Mouse (Mus musculus): ENCODE results near the gene Ripor2. TPM values are rescaled to one million over a fixed set of nuclear protein-coding genes. Genes with fewer than 3 reads are reported as not detected.
A peak's percentile ranks its signal among the peaks of the same experiment; 100 is the strongest.

Gene Ripor2
- polyA plus RNA-seq, 1 experiment from 2014 or later, result 3.9 TPM

DNA sequence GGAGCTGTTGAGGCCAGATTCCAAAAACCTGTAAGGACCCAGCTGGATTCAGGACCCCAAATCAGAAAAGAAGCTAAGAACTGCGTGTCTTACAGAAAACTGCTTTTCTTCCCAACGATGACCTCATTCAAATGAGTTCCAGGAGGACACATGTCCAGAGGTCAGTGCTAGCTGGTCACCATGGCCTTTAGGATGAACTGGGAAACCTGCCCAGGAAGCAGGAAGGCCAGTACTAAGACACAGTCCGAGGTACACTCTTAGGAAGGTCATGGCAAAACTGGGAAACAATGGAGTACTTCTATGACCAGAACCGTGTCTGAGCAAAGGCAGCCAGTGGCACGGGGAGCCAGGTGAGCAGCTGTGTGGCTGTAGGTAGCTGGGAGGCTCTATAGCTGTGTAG, 103.9 kb downstream of the Ripor2 start:
- H3K27ac ChIP-seq, result no peak overlapping the region
- H3K4me2 ChIP-seq, result no peak overlapping the region
- H3K9ac ChIP-seq, result no peak overlapping the region
- DNase-seq, result no peak
- 66% methylated on average over 5 of the region's 5 CpGs for WGBS (ENCODE audit: insufficient replicate concordance)
- peaks cover 9% of the 10 kb centered on the region for H3K4me1 ChIP-seq (replicated peaks)
- H3K9me3 ChIP-seq (replicated peaks), result no peaks in the 10 kb centered on the region
- H3K4me3 ChIP-seq (replicated peaks), result no peak overlapping the region
- ATAC-seq (ENCODE audit: low read depth), result no peak
- no peaks in the 10 kb centered on the region for H3K36me3 ChIP-seq
- H3K27me3 ChIP-seq, result no peaks in the 10 kb centered on the region

DNA sequence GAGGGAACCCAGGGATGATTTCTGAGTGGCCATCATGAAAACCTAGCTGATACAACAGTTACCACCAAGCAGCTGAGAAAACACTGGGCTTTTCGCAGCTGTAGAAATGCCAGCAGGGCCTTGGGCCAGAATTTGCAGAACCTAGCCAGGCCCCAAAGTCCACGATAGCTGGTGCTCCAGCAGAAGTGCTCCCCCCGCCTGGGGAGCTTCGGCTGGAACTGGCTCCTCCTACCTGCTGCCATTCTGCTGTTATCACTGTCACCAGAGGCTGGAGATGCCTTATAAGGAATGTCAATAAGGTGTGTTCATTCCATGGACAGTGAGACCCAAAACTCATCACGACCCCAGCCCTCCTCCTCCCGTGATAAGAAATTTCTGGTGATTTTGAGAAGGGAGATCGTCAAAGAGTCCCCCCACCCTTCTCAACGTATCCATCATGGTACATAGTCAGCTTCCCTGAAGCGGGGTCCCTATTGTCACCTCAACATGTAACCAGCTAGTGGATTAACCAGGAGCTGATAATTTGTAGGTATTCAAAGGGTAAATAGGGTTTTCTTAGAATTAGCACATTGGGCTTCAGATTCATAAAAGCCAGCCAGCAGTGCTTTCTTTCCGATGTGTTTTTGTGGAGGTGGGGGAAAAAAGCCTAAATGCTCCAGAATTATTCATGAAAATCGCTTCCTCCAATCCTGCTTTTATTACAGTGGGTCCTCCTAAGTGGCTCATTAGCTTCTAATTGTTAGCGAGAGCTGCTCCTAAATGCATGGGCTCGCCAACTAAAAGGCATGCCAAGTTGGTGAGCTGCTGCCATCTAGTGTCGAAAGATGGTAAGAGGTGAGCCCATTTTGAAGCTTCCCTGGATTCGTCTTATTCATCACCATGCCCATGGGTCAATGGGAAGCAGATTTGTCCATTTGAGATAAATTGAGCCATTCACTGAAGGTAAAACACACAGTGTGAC, 105.0 kb downstream of the Ripor2 start:
- DNase-seq, result peak; percentile 46
- H3K36me3 ChIP-seq, result no peaks in the 10 kb centered on the region
- peaks cover 9% of the 10 kb centered on the region for H3K4me1 ChIP-seq (replicated peaks)
- peak; percentile 43; the same call in 1 of the 2 replicates for ATAC-seq (ENCODE audit: low read depth)
- H3K9me3 ChIP-seq (replicated peaks), result no peaks in the 10 kb centered on the region
- no peak overlapping the region for H3K9ac ChIP-seq
- no peak overlapping the region for H3K27ac ChIP-seq
- WGBS (ENCODE audit: insufficient replicate concordance), result 29% methylated on average over 15 of the region's 15 CpGs
- no peaks in the 10 kb centered on the region for H3K27me3 ChIP-seq
- H3K4me2 ChIP-seq, result peak overlapping the region; percentile 19
- no peak overlapping the region for H3K4me3 ChIP-seq (replicated peaks)

DNA sequence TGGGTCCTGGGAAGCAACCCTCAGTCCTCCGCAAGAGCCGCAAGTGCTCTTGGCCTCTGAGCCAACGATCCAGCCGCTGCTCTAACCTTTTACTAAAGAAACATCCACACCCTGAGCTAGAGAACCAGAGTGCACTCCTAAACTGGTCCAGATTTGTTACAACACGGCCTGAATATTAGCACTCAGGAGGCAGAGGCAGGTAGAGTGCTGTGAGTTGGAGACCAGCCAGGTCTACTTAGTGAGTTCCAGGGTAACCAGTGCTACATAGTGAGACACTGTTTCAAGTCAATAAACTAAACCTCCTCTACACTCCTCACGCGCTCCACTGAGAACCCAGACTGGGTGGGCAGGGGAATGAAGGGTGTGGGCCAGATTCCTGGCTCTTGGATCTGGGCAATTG, 111.3 kb downstream of the Ripor2 start:
- Histone ChIP-seq H3K9me3 (replicated peaks) (no peaks in the 10 kb centered on the region), H3K4me1 (replicated peaks) (no peaks in the 10 kb centered on the region), H3K27ac (no peak overlapping the region), H3K27me3 (no peaks in the 10 kb centered on the region), H3K36me3 (no peaks in the 10 kb centered on the region), H3K9ac (no peak overlapping the region), H3K4me3 (replicated peaks) (no peak overlapping the region), H3K4me2 (no peak overlapping the region)
- WGBS (ENCODE audit: insufficient replicate concordance), result 83% methylated on average over 7 of the region's 7 CpGs
- DNase-seq, result no peak
- ATAC-seq (ENCODE audit: low read depth), result no peak

DNA sequence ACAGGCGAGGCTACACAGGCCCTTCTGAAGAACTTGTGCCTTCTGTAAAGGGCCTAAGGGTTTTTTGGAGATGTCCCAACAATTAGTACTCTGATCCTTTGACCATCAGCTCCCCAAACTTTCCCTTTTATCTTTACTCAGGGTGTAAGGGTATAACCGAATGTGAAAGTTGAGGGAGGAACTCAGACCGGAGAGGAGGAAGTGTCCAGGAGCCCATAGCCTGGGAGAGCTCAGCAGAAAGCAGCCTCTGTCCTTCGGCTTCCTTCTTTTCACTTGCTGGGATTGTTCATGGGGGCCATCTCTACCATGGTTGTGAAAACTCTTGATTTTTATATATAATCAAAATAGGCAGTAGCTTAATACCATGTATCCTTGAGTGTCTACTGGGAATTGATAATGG, 116.8 kb downstream of the Ripor2 start:
- Histone ChIP-seq H3K4me3 (replicated peaks) (no peak overlapping the region), H3K9ac (no peak overlapping the region), H3K9me3 (replicated peaks) (no peaks in the 10 kb centered on the region), H3K27me3 (no peaks in the 10 kb centered on the region), H3K4me1 (replicated peaks) (no peaks in the 10 kb centered on the region), H3K36me3 (no peaks in the 10 kb centered on the region), H3K4me2 (no peak overlapping the region), H3K27ac (no peak overlapping the region)
- DNase-seq, result no peak
- 69% methylated on average over 4 of the region's 4 CpGs for WGBS (ENCODE audit: insufficient replicate concordance)
- no peak for ATAC-seq (ENCODE audit: low read depth)

DNA sequence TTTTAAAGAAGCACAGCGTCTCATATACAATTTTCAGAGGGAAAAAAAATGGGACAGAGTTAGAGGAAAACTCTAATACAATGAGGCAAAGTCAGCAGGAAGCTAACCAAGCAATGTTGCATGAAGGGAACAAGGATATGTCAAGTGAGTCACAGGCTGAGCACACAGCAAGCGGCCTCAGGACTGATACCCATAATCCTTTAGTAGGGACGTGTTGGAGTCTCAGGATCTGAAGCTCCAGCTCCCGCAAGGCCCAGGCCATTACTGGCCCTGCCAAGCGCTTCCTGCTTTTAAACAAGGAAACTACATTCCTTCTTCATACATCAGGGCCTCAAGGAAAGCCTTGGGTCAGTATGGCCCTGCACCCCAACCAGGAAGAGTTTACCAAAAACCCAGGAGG, 120.1 kb downstream of the Ripor2 start:
- no peak overlapping the region for H3K4me2 ChIP-seq
- no peak overlapping the region for H3K4me3 ChIP-seq (replicated peaks)
- DNase-seq (no peak), ATAC-seq (ENCODE audit: low read depth) (no peak)
- H3K27me3 ChIP-seq, result no peaks in the 10 kb centered on the region
- no peak overlapping the region for H3K27ac ChIP-seq
- no peaks in the 10 kb centered on the region for H3K4me1 ChIP-seq (replicated peaks)
- WGBS (ENCODE audit: insufficient replicate concordance), result 77% methylated on average over 5 of the region's 5 CpGs
- H3K9ac ChIP-seq, result no peak overlapping the region
- H3K36me3 ChIP-seq, result no peaks in the 10 kb centered on the region
- H3K9me3 ChIP-seq (replicated peaks), result no peaks in the 10 kb centered on the region

DNA sequence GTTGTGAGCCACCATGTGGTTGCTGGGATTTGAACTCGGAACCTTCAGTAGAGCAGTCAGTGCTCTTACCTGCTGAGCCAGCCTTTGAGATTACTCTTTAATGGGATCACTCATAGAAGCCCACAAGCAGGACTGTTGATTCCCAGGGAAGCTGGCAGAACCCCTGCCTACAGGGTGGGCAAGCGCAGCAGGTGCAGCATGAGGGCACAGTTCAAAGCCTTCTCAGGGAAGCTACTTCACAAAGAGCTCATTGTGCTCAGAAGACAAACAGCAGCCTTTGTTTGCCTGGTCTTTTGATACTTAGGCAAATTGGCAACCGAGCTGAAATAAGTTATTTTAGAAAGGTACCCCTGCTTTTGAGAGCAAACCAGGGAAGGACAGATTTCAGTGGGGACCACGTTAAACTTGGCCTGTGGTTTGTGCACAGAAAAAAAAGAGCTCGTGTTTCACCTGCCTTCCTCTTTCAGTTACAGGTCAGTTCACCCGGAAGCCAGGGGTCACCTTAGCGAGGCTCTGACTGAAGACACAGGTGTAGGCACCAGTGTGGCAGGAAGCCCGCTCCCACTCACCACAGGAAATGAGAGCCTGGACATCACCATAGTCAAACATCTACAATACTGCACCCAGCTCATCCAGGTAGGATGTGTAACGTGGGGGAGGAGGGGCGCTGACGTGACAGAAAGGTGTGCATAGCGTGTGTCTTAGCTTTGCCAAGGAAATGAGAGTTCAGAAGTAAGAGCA, 127.8 kb downstream of the Ripor2 start:
- DNase-seq, result no peak
- no peak overlapping the region for H3K4me3 ChIP-seq (replicated peaks)
- no peaks in the 10 kb centered on the region for H3K27me3 ChIP-seq
- WGBS (ENCODE audit: insufficient replicate concordance), result 63% methylated on average over 12 of the region's 12 CpGs
- H3K36me3 ChIP-seq, result no peaks in the 10 kb centered on the region
- ATAC-seq (ENCODE audit: low read depth), result no peak
- no peaks in the 10 kb centered on the region for H3K9me3 ChIP-seq (replicated peaks)
- H3K27ac ChIP-seq, result no peak overlapping the region
- H3K4me1 ChIP-seq (replicated peaks), result 0 out of 2 replicates have a peak, but pooled peaks cover 6% of the 10 kb centered on the region
- H3K4me2 ChIP-seq, result no peak overlapping the region
- H3K9ac ChIP-seq, result no peak overlapping the region

DNA sequence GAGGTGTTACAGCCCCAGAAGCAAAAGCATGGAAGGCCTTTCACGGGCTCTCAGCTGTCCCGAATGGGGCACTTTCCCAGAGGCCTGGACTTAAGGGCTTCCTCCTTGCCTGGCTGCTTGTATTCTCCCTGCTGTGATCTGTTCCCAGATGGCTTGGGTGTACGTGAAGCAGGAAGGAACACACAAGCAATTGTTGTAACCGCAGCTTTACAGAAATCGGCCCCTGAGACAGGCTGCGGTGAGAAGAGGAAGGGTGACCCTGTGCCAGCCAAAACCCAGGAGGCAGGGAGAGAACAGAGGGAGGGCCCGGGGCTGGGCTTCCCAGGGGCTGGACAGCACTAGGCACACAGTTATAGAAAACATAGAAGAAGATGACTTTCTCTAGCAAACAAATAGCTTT, 129.0 kb downstream of the Ripor2 start:
- Histone ChIP-seq H3K9me3 (replicated peaks) (no peaks in the 10 kb centered on the region), H3K4me1 (replicated peaks) (0 out of 2 replicates have a peak, but pooled peaks cover 6% of the 10 kb centered on the region), H3K36me3 (no peaks in the 10 kb centered on the region), H3K4me3 (replicated peaks) (no peak overlapping the region), H3K9ac (no peak overlapping the region), H3K27me3 (no peaks in the 10 kb centered on the region), H3K4me2 (no peak overlapping the region), H3K27ac (no peak overlapping the region)
- WGBS (ENCODE audit: insufficient replicate concordance), result 53% methylated on average over 7 of the region's 7 CpGs
- DNase-seq (no peak), ATAC-seq (ENCODE audit: low read depth) (no peak)

DNA sequence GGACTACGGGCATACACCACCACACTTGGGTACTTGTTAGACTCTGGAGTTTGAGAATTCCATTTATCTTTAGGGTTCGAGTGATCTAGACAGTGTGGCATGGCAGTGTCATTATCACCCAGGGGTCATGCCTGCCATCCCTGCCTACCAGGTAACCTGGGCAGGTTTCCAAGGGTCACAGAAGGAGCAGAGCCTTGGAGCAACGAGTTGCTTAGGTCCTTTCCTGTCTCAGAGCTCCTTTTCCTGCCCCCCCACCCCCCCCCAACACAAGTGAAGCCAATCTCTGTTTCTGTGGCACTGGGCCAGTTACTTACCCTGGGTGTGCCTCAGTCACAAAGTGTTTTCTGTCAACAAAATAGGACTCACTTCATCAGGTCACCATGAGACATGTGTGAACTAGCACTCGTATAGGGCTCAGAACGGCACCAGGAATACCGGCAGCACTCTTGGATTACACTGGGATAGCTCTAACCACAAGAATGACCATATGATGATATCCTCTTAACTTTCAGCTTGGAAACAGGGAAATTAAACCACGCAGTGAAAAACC, 130.7 kb downstream of the Ripor2 start:
- ATAC-seq (ENCODE audit: low read depth) (no peak), DNase-seq (no peak)
- Histone ChIP-seq H3K27me3 (no peaks in the 10 kb centered on the region), H3K4me1 (replicated peaks) (0 out of 2 replicates have a peak, but pooled peaks cover 6% of the 10 kb centered on the region), H3K4me3 (replicated peaks) (no peak overlapping the region), H3K9me3 (replicated peaks) (no peaks in the 10 kb centered on the region), H3K4me2 (no peak overlapping the region), H3K36me3 (no peaks in the 10 kb centered on the region), H3K9ac (no peak overlapping the region), H3K27ac (no peak overlapping the region)
- 73% methylated on average over 7 of the region's 7 CpGs for WGBS (ENCODE audit: insufficient replicate concordance)

DNA sequence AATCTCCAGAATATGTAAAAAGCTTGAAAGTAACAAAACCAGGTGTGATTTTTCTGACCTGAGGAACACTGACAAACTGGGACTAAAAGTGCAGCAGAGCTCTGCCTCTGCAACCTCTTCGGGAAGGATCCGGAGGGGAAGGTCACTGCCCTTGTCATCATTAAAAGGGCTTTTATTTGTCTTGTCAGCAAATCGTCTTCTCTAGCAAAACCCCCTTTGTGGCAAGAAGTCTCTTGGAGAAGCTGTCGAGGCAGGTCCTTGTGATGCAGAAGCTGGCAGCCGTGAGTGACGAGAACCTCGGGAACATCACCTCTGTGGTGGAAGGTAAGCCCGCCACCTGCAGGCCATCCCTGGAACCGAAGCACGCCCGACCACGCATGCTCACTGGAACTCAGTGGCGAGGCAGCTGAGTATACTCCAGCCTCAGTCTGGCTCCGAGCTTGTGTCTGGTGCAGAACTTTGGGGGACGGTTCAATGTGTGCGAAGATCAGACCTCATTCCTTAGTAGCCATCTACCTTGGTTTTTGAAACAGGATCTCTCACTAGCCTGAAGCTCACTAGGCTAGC, 131.5 kb downstream of the Ripor2 start:
- Histone ChIP-seq H3K27ac (no peak overlapping the region), H3K27me3 (no peaks in the 10 kb centered on the region), H3K4me2 (peak overlapping the region; percentile 21), H3K4me3 (replicated peaks) (no peak overlapping the region), H3K9me3 (replicated peaks) (no peaks in the 10 kb centered on the region), H3K9ac (no peak overlapping the region), H3K36me3 (peaks cover 8% of the 10 kb centered on the region; the same call in 1 of the 2 replicates), H3K4me1 (replicated peaks) (0 out of 2 replicates have a peak, but pooled peaks cover 6% of the 10 kb centered on the region)
- ATAC-seq (ENCODE audit: low read depth), result peak; percentile 53; the same call in 1 of the 2 replicates
- WGBS (ENCODE audit: insufficient replicate concordance), result 37% methylated on average over 16 of the region's 16 CpGs
- DNase-seq, result peak; percentile 71

DNA sequence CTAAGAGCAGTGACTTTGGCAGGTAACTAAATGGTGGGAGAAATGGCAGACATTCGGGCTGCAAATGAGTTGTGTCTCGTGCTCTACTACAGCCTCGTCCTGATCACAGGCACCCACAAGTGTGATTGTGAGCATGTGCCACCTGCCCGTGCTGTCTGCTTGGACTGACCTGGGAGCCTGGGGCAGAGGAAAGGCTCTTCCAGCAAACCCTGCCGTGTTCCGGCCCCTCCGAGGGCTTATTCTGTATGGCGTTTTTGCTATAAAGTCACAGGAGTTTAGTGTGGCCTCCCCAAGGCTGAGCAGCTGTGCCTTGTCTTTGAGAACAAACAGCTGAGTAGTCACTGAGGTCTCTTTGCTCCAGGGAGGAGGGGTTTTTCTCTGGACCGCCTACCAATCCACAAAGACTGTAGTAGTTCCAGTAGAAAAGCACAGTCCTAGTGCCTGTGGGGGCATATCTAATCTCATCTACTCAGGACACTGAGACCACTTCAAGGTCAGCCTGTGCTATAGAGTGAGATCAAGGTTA, 132.4 kb downstream of the Ripor2 start:
- Histone ChIP-seq H3K9me3 (replicated peaks) (no peaks in the 10 kb centered on the region), H3K4me2 (no peak overlapping the region), H3K4me1 (replicated peaks) (0 out of 2 replicates have a peak, but pooled peaks cover 6% of the 10 kb centered on the region), H3K9ac (no peak overlapping the region), H3K36me3 (peaks cover 13% of the 10 kb centered on the region; the same call in 1 of the 2 replicates), H3K4me3 (replicated peaks) (no peak overlapping the region), H3K27ac (no peak overlapping the region), H3K27me3 (no peaks in the 10 kb centered on the region)
- WGBS (ENCODE audit: insufficient replicate concordance), result 74% methylated on average over 9 of the region's 9 CpGs
- DNase-seq, result no peak
- no peak for ATAC-seq (ENCODE audit: low read depth)

DNA sequence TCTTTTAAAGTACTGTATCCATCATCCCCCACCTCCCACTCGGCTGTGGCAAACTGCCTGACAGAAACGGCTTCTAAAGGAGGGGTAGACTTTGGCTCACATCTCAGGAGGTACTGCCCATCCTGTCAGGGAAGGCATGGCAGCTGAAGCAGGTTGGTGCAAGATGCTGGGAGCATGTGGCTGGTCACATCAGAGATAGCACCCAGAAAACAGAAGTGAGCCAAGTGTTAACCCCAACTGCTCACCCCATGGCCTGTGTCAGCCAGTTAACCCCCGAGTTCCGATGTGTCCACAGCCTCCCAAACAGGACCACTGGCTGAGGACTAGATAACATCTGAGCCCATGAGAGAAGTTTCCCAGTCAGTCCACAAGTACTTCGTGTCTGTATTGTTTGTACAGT, 133.6 kb downstream of the Ripor2 start:
- Histone ChIP-seq H3K27ac (no peak overlapping the region), H3K4me1 (replicated peaks) (0 out of 2 replicates have a peak, but pooled peaks cover 6% of the 10 kb centered on the region), H3K4me2 (no peak overlapping the region), H3K9ac (no peak overlapping the region), H3K9me3 (replicated peaks) (no peaks in the 10 kb centered on the region), H3K4me3 (replicated peaks) (no peak overlapping the region), H3K36me3 (peaks cover 13% of the 10 kb centered on the region; the same call in 1 of the 2 replicates), H3K27me3 (no peaks in the 10 kb centered on the region)
- ATAC-seq (ENCODE audit: low read depth) (no peak), DNase-seq (no peak)
- WGBS (ENCODE audit: insufficient replicate concordance), result 68% methylated on average over 5 of the region's 5 CpGs

All from liver, embryonic 13.5 days (tissue).